Mouse (Mus musculus): ENCODE measurements at regions not wholly inside any gene's neighbourhood (a gene's known extent, or its start where the extent isn't known, plus 50 kb on each side); places are given as distances from the start of the nearest gene placed in this dataset.
A peak's percentile ranks its signal among the peaks of the same experiment; 100 is the strongest.

- DNase-seq (ENCODE audit: low spot score in 2 of 2): peak; percentile 9 to 59
Measured at GRCm38 (mm10) chr14:80657408-80657807, 673.5 kb downstream of the Olfm4 start.

DNA sequence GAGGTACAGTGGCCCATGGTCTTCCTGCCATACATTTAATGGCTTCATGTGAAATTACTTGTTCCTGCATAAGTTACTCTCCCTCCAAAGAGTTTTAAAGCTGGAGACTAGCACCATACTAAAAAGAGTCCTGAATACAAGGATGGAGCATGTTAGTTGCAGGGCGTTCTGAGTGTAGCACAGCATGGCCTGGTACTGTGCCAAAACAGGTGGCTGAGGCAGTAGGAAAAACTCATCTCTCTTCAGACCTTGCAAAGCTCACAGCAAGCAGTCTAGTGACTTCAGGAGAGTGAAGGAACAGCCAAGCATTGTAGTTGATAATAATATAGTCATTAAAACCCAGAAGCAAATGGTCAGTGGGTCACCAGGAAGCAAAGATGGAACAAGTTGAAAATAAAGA, 699.0 kb downstream of the Olfm4 start:
- peak in 1 of 2 experiments; percentile 5 for DNase-seq (ENCODE audit: low spot score in 2 of 2)

DNA sequence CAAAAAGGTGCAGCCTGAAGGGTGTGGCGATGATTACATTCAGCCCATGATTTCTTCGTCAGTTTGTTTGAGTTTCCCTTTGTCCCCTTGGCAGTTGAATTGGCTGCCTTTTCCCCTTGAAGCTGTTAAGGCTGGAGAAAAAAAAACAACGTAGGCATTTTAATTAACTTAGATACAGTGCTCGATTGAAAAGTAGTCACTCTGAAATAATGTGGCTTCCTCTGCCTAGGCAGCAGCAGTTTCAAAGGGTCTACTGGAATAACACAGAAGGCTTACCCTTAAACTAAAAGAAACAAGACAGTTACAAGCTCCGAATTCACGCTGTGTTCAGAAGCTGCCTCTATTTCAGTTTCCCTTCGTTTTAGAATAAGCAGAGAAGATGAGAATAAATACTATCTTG, 699.4 kb downstream of the Olfm4 start:
- DNase-seq (ENCODE audit: low spot score in 2 of 2): no peak

- peak; percentile 2 to 20 for DNase-seq (ENCODE audit: low spot score in 2 of 2)
Measured at GRCm38 (mm10) chr14:80683703-80684102, 699.8 kb downstream of the Olfm4 start.

GRCm38 (mm10) chr14:80690476-80690875, 706.6 kb downstream of the Olfm4 start:
- DNase-seq (ENCODE audit: low spot score in 2 of 2): no peak

GRCm38 (mm10) chr14:80722766-80723531, 739.1 kb downstream of the Olfm4 start:
- no peak for DNase-seq (ENCODE audit: low spot score in 2 of 2)

GRCm38 (mm10) chr14:80731194-80731593, 747.3 kb downstream of the Olfm4 start:
- no peak for DNase-seq (ENCODE audit: low spot score in 2 of 2)

Data from frontal cortex, postnatal 36 days (tissue).